Mouse (Mus musculus): ENCODE measurements at regions not wholly inside any gene's neighbourhood (a gene's known extent, or its start where the extent isn't known, plus 50 kb on each side); places are given as distances from the start of the nearest gene placed in this dataset.

GRCm38 (mm10) chr16:49578976-49579375, 120.1 kb upstream of the Ift57 start:
- 70% methylated on average over 4 of the region's 4 CpGs for WGBS (ENCODE audit: insufficient replicate concordance)
- no peak overlapping the region for H3K9ac ChIP-seq (replicated peaks)
- no peaks in the 10 kb centered on the region for H3K4me1 ChIP-seq (ENCODE audit: insufficient read depth)
- H3K27me3 ChIP-seq (ENCODE audit: insufficient read depth, low read length): no peaks in the 10 kb centered on the region
- H3K4me2 ChIP-seq (ENCODE audit: low read depth, low read length): no peak overlapping the region
- ATAC-seq (no peak), DNase-seq (no peak)
- H3K27ac ChIP-seq (ENCODE audit: low read depth): no peak overlapping the region
- H3K4me3 ChIP-seq (ENCODE audit: low read depth, low read length): no peak overlapping the region
- TF ChIP-seq EP300 (IDR thresholded peaks at IDR 0.05; ENCODE audit: low read depth) (no peak), CTCF (IDR thresholded peaks at IDR 0.05; ENCODE audit: low read depth) (no peak)
- no peaks in the 10 kb centered on the region for H3K36me3 ChIP-seq (replicated peaks; ENCODE audit: insufficient read depth, low read length)
- no peaks in the 10 kb centered on the region for H3K9me3 ChIP-seq (ENCODE audit: low read length)

GRCm38 (mm10) chr16:49580708-49581107, 118.3 kb upstream of the Ift57 start:
- 67% methylated on average over 6 of the region's 6 CpGs for WGBS (ENCODE audit: insufficient replicate concordance)
- Histone ChIP-seq H3K36me3 (replicated peaks; ENCODE audit: insufficient read depth, low read length) (no peaks in the 10 kb centered on the region), H3K4me2 (ENCODE audit: low read depth, low read length) (no peak overlapping the region), H3K27me3 (ENCODE audit: insufficient read depth, low read length) (no peaks in the 10 kb centered on the region), H3K4me1 (ENCODE audit: insufficient read depth) (no peaks in the 10 kb centered on the region), H3K9me3 (ENCODE audit: low read length) (no peaks in the 10 kb centered on the region), H3K9ac (replicated peaks) (no peak overlapping the region), H3K27ac (ENCODE audit: low read depth) (no peak overlapping the region), H3K4me3 (ENCODE audit: low read depth, low read length) (no peak overlapping the region)
- no peak for TF ChIP-seq EP300 (IDR thresholded peaks at IDR 0.05; ENCODE audit: low read depth)
- TF ChIP-seq CTCF (IDR thresholded peaks at IDR 0.05; ENCODE audit: low read depth): no peak
- DNase-seq (no peak), ATAC-seq (no peak)

- Histone ChIP-seq H3K27me3 (ENCODE audit: insufficient read depth, low read length) (no peaks in the 10 kb centered on the region), H3K4me1 (ENCODE audit: insufficient read depth) (no peaks in the 10 kb centered on the region), H3K9ac (replicated peaks) (no peak overlapping the region), H3K4me2 (ENCODE audit: low read depth, low read length) (no peak overlapping the region), H3K9me3 (ENCODE audit: low read length) (no peaks in the 10 kb centered on the region), H3K27ac (ENCODE audit: low read depth) (no peak overlapping the region), H3K36me3 (replicated peaks; ENCODE audit: insufficient read depth, low read length) (no peaks in the 10 kb centered on the region), H3K4me3 (ENCODE audit: low read depth, low read length) (no peak overlapping the region)
- ATAC-seq (no peak), DNase-seq (no peak)
- 82% methylated on average over 2 of the region's 2 CpGs for WGBS (ENCODE audit: insufficient replicate concordance)
- no peak for TF ChIP-seq CTCF (IDR thresholded peaks at IDR 0.05; ENCODE audit: low read depth)
- TF ChIP-seq EP300 (IDR thresholded peaks at IDR 0.05; ENCODE audit: low read depth): no peak
Observed at GRCm38 (mm10) chr16:49606500-49606899, 92.5 kb upstream of the Ift57 start.

- no peak overlapping the region for H3K4me3 ChIP-seq (ENCODE audit: low read depth, low read length)
- DNase-seq: no peak
- no peaks in the 10 kb centered on the region for H3K36me3 ChIP-seq (replicated peaks; ENCODE audit: insufficient read depth, low read length)
- no peak overlapping the region for H3K4me2 ChIP-seq (ENCODE audit: low read depth, low read length)
- TF ChIP-seq CTCF (IDR thresholded peaks at IDR 0.05; ENCODE audit: low read depth) (no peak), EP300 (IDR thresholded peaks at IDR 0.05; ENCODE audit: low read depth) (no peak)
- no peak overlapping the region for H3K9ac ChIP-seq (replicated peaks)
- no peaks in the 10 kb centered on the region for H3K4me1 ChIP-seq (ENCODE audit: insufficient read depth)
- no peaks in the 10 kb centered on the region for H3K9me3 ChIP-seq (ENCODE audit: low read length)
- WGBS (ENCODE audit: insufficient replicate concordance): 68% methylated on average over 3 of the region's 3 CpGs
- H3K27ac ChIP-seq (ENCODE audit: low read depth): no peak overlapping the region
- no peaks in the 10 kb centered on the region for H3K27me3 ChIP-seq (ENCODE audit: insufficient read depth, low read length)
- ATAC-seq: no peak
Observed at GRCm38 (mm10) chr16:49614801-49615200, 84.2 kb upstream of the Ift57 start.

GRCm38 (mm10) chr16:49615342-49616020, 83.6 kb upstream of the Ift57 start:
- no peak overlapping the region for H3K4me2 ChIP-seq (ENCODE audit: low read depth, low read length)
- H3K4me3 ChIP-seq (ENCODE audit: low read depth, low read length): no peak overlapping the region
- no peaks in the 10 kb centered on the region for H3K36me3 ChIP-seq (replicated peaks; ENCODE audit: insufficient read depth, low read length)
- 79% methylated on average over 20 of the region's 20 CpGs for WGBS (ENCODE audit: insufficient replicate concordance)
- ATAC-seq: no peak
- H3K27ac ChIP-seq (ENCODE audit: low read depth): no peak overlapping the region
- TF ChIP-seq CTCF (IDR thresholded peaks at IDR 0.05; ENCODE audit: low read depth) (no peak), EP300 (IDR thresholded peaks at IDR 0.05; ENCODE audit: low read depth) (no peak)
- H3K9me3 ChIP-seq (ENCODE audit: low read length): no peaks in the 10 kb centered on the region
- H3K27me3 ChIP-seq (ENCODE audit: insufficient read depth, low read length): no peaks in the 10 kb centered on the region
- no peak overlapping the region for H3K9ac ChIP-seq (replicated peaks)
- no peak for DNase-seq
- H3K4me1 ChIP-seq (ENCODE audit: insufficient read depth): no peaks in the 10 kb centered on the region

GRCm38 (mm10) chr16:49616263-49616872, 82.7 kb upstream of the Ift57 start:
- TF ChIP-seq EP300 (IDR thresholded peaks at IDR 0.05; ENCODE audit: low read depth) (no peak), CTCF (IDR thresholded peaks at IDR 0.05; ENCODE audit: low read depth) (no peak)

More at GRCm38 (mm10) chr16:49616263-49616872, 82.7 kb upstream of the Ift57 start:
- Histone ChIP-seq H3K9ac (replicated peaks) (no peak overlapping the region), H3K27ac (ENCODE audit: low read depth) (no peak overlapping the region), H3K9me3 (ENCODE audit: low read length) (no peaks in the 10 kb centered on the region), H3K4me2 (ENCODE audit: low read depth, low read length) (no peak overlapping the region), H3K4me1 (ENCODE audit: insufficient read depth) (no peaks in the 10 kb centered on the region), H3K36me3 (replicated peaks; ENCODE audit: insufficient read depth, low read length) (no peaks in the 10 kb centered on the region), H3K4me3 (ENCODE audit: low read depth, low read length) (no peak overlapping the region), H3K27me3 (ENCODE audit: insufficient read depth, low read length) (no peaks in the 10 kb centered on the region)
- ATAC-seq: no peak
- WGBS (ENCODE audit: insufficient replicate concordance): 80% methylated on average over 13 of the region's 13 CpGs
- DNase-seq: no peak

All from liver, postnatal 0 days (tissue).